Mouse (Mus musculus): ENCODE results near the gene Mgat4c.

- TF ChIP-seq CTCF (IDR thresholded peaks at IDR 0.05; ENCODE audit: control insufficient read depth, insufficient read depth, low read length) (no peak), POLR2A (IDR thresholded peaks at IDR 0.05; ENCODE audit: borderline replicate concordance, control insufficient read depth, low read depth, low read length) (no peak)
Observed at GRCm38 (mm10) chr10:102154865-102155264, 473.6 kb downstream of the Mgat4c start.
